Mouse (Mus musculus) adrenal gland, postnatal 36 days (tissue): ENCODE data around the gene Pigyl. TPM values are rescaled to one million over a fixed set of nuclear protein-coding genes. Genes with fewer than 3 reads are reported as not detected.
A peak's percentile ranks its signal among the peaks of the same experiment; 100 is the strongest.

Experiments used
- DNase-seq, 2 experiments: peaks; one replicate each; pipeline ENCODE4 v3.0.0; 2021; ENCODE audit warnings: mixed read lengths in 1 of 2
- long read RNA-seq, 2 experiments: library from polyadenylated mRNA; stranded (forward); transcript quantifications; one replicate each; pipeline ENCODE4 v2.0.0; 2021; ENCODE audit warnings: borderline sequencing depth in 2 of 2
- total RNA-seq, 2 experiments: library from RNA; stranded (reverse); gene quantifications; 2 replicates each; pipeline ENCODE4 v1.2.3; 2021

Gene Pigyl
- total RNA-seq = 10 to 100 TPM; 50.3 to 59.1 TPM
- long read RNA-seq, experiment 1, transcript Pigyl-201 (2 exons, 695 nt) = major isoform, 83 of 87 reads
- long read RNA-seq, experiment 1, partial matches to known transcripts = 0 of 87 reads
- long read RNA-seq, experiment 1, other reads (novel, unspliced or antisense) = 3 of 87 reads
- long read RNA-seq, experiment 2, transcript Pigyl-201 (2 exons, 695 nt) = major isoform, 44 of 47 reads
- long read RNA-seq, experiment 2, partial matches to known transcripts = 0 of 47 reads
- long read RNA-seq, experiment 2, other reads (novel, unspliced or antisense) = 3 of 47 reads

GRCm38 (mm10) chr9:22156497-22157245 is at the start of gene Pigyl:
Pigyl (plus strand) TSS chr9:22156846.
- DNase-seq = peak; percentile 100

- DNase-seq = no peak
Observed at GRCm38 (mm10) chr9:22108194-22108593, 48.5 kb upstream of the Pigyl start.

- no peak for DNase-seq
Observed at GRCm38 (mm10) chr9:22115635-22116034, 41.0 kb upstream of the Pigyl start.

GRCm38 (mm10) chr9:22116086-22116485 is 40.6 kb upstream of the Pigyl start:
- no peak for DNase-seq

GRCm38 (mm10) chr9:22116740-22117426 is 39.8 kb upstream of the Pigyl start, which contains the start of gene Elof1:
Elof1 (minus strand) TSS chr9:22117172.
- peak; percentile 94 for DNase-seq

GRCm38 (mm10) chr9:22117754-22118456 is 38.7 kb upstream of the Pigyl start:
- DNase-seq = peak; percentile 45 to 67

GRCm38 (mm10) chr9:22119543-22119942 is 37.1 kb upstream of the Pigyl start:
- DNase-seq = peak; percentile 42 to 62

- no peak for DNase-seq
Observed at GRCm38 (mm10) chr9:22121545-22121944, 35.1 kb upstream of the Pigyl start.

GRCm38 (mm10) chr9:22122005-22122404 is 34.6 kb upstream of the Pigyl start:
- DNase-seq = no peak

GRCm38 (mm10) chr9:22123069-22123609 is 33.5 kb upstream of the Pigyl start:
- no peak for DNase-seq

GRCm38 (mm10) chr9:22124169-22124568 is 32.5 kb upstream of the Pigyl start:
- no peak for DNase-seq

- DNase-seq = no peak
Observed at GRCm38 (mm10) chr9:22125246-22126027, 31.2 kb upstream of the Pigyl start.

GRCm38 (mm10) chr9:22131226-22131981 is 25.2 kb upstream of the Pigyl start:
- peak; percentile 59 to 67 for DNase-seq

GRCm38 (mm10) chr9:22132220-22132619 is 24.4 kb upstream of the Pigyl start:
- DNase-seq = no peak

- no peak for DNase-seq
Observed at GRCm38 (mm10) chr9:22134246-22134890, 22.3 kb upstream of the Pigyl start.

- peak in 1 of 2 experiments; percentile 58 for DNase-seq
Observed at GRCm38 (mm10) chr9:22134988-22135643, 21.5 kb upstream of the Pigyl start.

- DNase-seq = no peak
Observed at GRCm38 (mm10) chr9:22135644-22136390, 20.8 kb upstream of the Pigyl start, which contains the start of gene Acp5. Acp5 (minus strand) TSS chr9:22135711.
